Mouse (Mus musculus): ENCODE results near the gene Tbc1d22a.

Gene Tbc1d22a

GRCm38 (mm10) chr15:86344906-86345331, 130.7 kb downstream of the Tbc1d22a start:
- DNase-seq, result no peak

GRCm38 (mm10) chr15:86345907-86346306, 131.6 kb downstream of the Tbc1d22a start:
- DNase-seq, result no peak

- DNase-seq, result no peak
These were observed 132.3 kb downstream of the Tbc1d22a start for GRCm38 (mm10) chr15:86346606-86347005.

- no peak for DNase-seq
These were observed 140.7 kb downstream of the Tbc1d22a start for GRCm38 (mm10) chr15:86354932-86355331.

- DNase-seq, result no peak
These were observed 141.6 kb downstream of the Tbc1d22a start for GRCm38 (mm10) chr15:86355857-86356256.

GRCm38 (mm10) chr15:86360376-86360775, 146.1 kb downstream of the Tbc1d22a start:
- DNase-seq, result no peak

GRCm38 (mm10) chr15:86362306-86363150, 148.3 kb downstream of the Tbc1d22a start:
- DNase-seq, result no peak

GRCm38 (mm10) chr15:86363841-86364295, 149.6 kb downstream of the Tbc1d22a start:
- no peak for DNase-seq

- no peak for DNase-seq
These were observed 150.8 kb downstream of the Tbc1d22a start for GRCm38 (mm10) chr15:86364948-86365658.

GRCm38 (mm10) chr15:86366726-86367125, 152.5 kb downstream of the Tbc1d22a start:
- DNase-seq, result no peak

- peak; percentile 36 for DNase-seq
These were observed 153.0 kb downstream of the Tbc1d22a start for GRCm38 (mm10) chr15:86367247-86367646.

GRCm38 (mm10) chr15:86370846-86371245, 156.6 kb downstream of the Tbc1d22a start:
- no peak for DNase-seq

- no peak for DNase-seq
These were observed 161.0 kb downstream of the Tbc1d22a start for GRCm38 (mm10) chr15:86375262-86375661.

- no peak for DNase-seq
These were observed 161.7 kb downstream of the Tbc1d22a start for GRCm38 (mm10) chr15:86375860-86376394.

GRCm38 (mm10) chr15:86383278-86383677, 169.0 kb downstream of the Tbc1d22a start:
- no peak for DNase-seq

GRCm38 (mm10) chr15:86385436-86385835, 171.2 kb downstream of the Tbc1d22a start:
- DNase-seq, result no peak

GRCm38 (mm10) chr15:86386325-86386724, 172.1 kb downstream of the Tbc1d22a start:
- no peak for DNase-seq

GRCm38 (mm10) chr15:86388597-86388996, 174.3 kb downstream of the Tbc1d22a start:
- DNase-seq, result no peak

GRCm38 (mm10) chr15:86404866-86405265, 190.6 kb downstream of the Tbc1d22a start:
- DNase-seq, result no peak

GRCm38 (mm10) chr15:86405527-86405926, 191.3 kb downstream of the Tbc1d22a start:
- DNase-seq, result peak; percentile 67

- peak; percentile 15 for DNase-seq
These were observed 195.1 kb downstream of the Tbc1d22a start for GRCm38 (mm10) chr15:86409352-86409751.

GRCm38 (mm10) chr15:86411532-86412080, 197.3 kb downstream of the Tbc1d22a start:
- no peak for DNase-seq

- no peak for DNase-seq
These were observed 201.7 kb downstream of the Tbc1d22a start for GRCm38 (mm10) chr15:86415951-86416350.

All from lung, postnatal 14 days (tissue).